Mouse (Mus musculus) ES-E14 (cell line): ENCODE measurements around the gene Nat10. TPM values are rescaled to one million over a fixed set of nuclear protein-coding genes. Genes with fewer than 3 reads are reported as not detected.

Source experiments
- DNase-seq: peaks from one replicate; pipeline ENCODE4 v3.0.0-alpha.2; 2013; ENCODE audit warnings: low read depth, low spot score
- H3K27ac ChIP-seq: 2 replicates; pipeline ENCODE4 v1.5.1; 2012; ENCODE audit warnings: low read depth, mild to moderate bottlenecking, low read length, moderate library complexity, mixed read lengths; ENCODE audit not compliant: poor library complexity, insufficient read depth, severe bottlenecking
- H3K36me3 ChIP-seq: 2 replicates; pipeline ENCODE4 v1.6.1; 2012; ENCODE audit warnings: mild to moderate bottlenecking, low read length, moderate library complexity, mixed read lengths; ENCODE audit not compliant: control insufficient read depth, poor library complexity, insufficient read depth, severe bottlenecking
- H3K4me1 ChIP-seq, 2 experiments: fragments of 150-350 bp in 1 of 2; sonication (generic) in 1 of 2; 2 replicates each; pipeline ENCODE4 v1.6.1; 2012; ENCODE audit warnings: low read length in 2 of 2, mild to moderate bottlenecking in 1 of 2, mixed read lengths in 1 of 2; ENCODE audit not compliant: control insufficient read depth in 2 of 2, insufficient read depth in 2 of 2, poor library complexity in 1 of 2
- H3K4me3 ChIP-seq, 2 experiments: fragments of 150-350 bp in 1 of 2; sonication (generic) in 1 of 2; 2 replicates each; pipeline ENCODE4 v1.5.1; 2012; ENCODE audit warnings: low read length in 2 of 2, low read depth in 1 of 2, mild to moderate bottlenecking in 1 of 2, mixed read lengths in 1 of 2; ENCODE audit not compliant: insufficient read depth in 1 of 2, poor library complexity in 1 of 2, severe bottlenecking in 1 of 2
- H3K9ac ChIP-seq: 2 replicates; pipeline ENCODE4 v1.6.1; 2012; ENCODE audit warnings: low read depth, mild to moderate bottlenecking, low read length, mixed read lengths; ENCODE audit not compliant: poor library complexity, insufficient read depth, severe bottlenecking
- H3K9me3 ChIP-seq: fragments of 150-350 bp; sonication (generic); 2 replicates; pipeline ENCODE4 v1.6.1; 2012; ENCODE audit warnings: low read depth, mild to moderate bottlenecking, low read length; ENCODE audit not compliant: control insufficient read depth, insufficient read depth
- CHD2 ChIP-seq: IDR thresholded peaks from 2 replicates; pipeline ENCODE4 v1.6.1; 2014; ENCODE audit warnings: mild to moderate bottlenecking, low read depth, low read length, inconsistent platforms
- HCFC1 ChIP-seq: IDR thresholded peaks from 2 replicates; pipeline ENCODE4 v1.6.1; 2012; ENCODE audit warnings: low read length, inconsistent platforms, borderline replicate concordance; ENCODE audit not compliant: insufficient read depth
- MAFK ChIP-seq: IDR thresholded peaks from 2 replicates; pipeline ENCODE4 v1.6.1; 2014; ENCODE audit warnings: mild to moderate bottlenecking, low read depth, low read length, inconsistent platforms; ENCODE audit not compliant: insufficient read depth
- ZC3H11A ChIP-seq: IDR thresholded peaks from 2 replicates; pipeline ENCODE4 v1.6.1; 2012; ENCODE audit warnings: low read depth, mild to moderate bottlenecking, inconsistent platforms, low read length, borderline replicate concordance
- ZNF384 ChIP-seq: IDR thresholded peaks from 2 replicates; pipeline ENCODE4 v1.6.1; 2012; ENCODE audit warnings: low read depth, low read length, inconsistent platforms
- in situ Hi-C, 2 experiments: fragments of 600-800 bp; cut with MboI; formaldehyde crosslinking; loops; one replicate each; pipeline ENCODE4 v1.15.1; 2025; ENCODE audit warnings: low sequenced_read_pairs in 2 of 2, inconsistent platforms in 1 of 2; ENCODE audit not compliant: unreplicated experiment in 2 of 2
- total RNA-seq: library from RNA; depleted of rRNA; stranded (reverse); fragments of 300-350 nt; gene quantifications from 2 replicates; pipeline ENCODE4 v1.2.3, GENCODE M21; 2012; rRNA removed

Gene Nat10
- total RNA-seq: 77.0 and 122 TPM in 2 replicates

- TF ChIP-seq ZC3H11A (no peak), HCFC1 (peak; percentile 88), ZNF384 (peak; percentile 90)
- Histone ChIP-seq H3K36me3 (peaks cover 8% of the 10 kb centered on the region), H3K4me1 (no peaks in the 10 kb centered on the region; a peak in 1 of 4 replicates), H3K27ac (peak within 1 kb of the TSS; percentile 83), H3K4me3 (peak within 1 kb of the TSS; percentile 68 to 90), H3K9ac (peak within 1 kb of the TSS; percentile 94), H3K9me3 (no peaks in the 10 kb centered on the region)
- peak; percentile 95 for DNase-seq
- in situ Hi-C loops: no loop called here
Observed at GRCm38 (mm10) chr2:103760906-103761716, at the start of gene Nat10. TSS of gene Nat10 (minus strand) at chr2:103761270.

- H3K4me1 ChIP-seq: no peaks in the 10 kb centered on the region
- no peaks in the 10 kb centered on the region for H3K36me3 ChIP-seq
- peak; percentile 78 for DNase-seq
- peak overlapping the region; percentile 83 to 85 for H3K4me3 ChIP-seq
- TF ChIP-seq HCFC1 (no peak), CHD2 (peak; percentile 70; the same call in 1 of the 2 replicates), ZNF384 (no peak)
- in situ Hi-C loops: no loop called here
- H3K27ac ChIP-seq: peak overlapping the region; percentile 58; the same call in 1 of the 2 replicates
- peak overlapping the region; percentile 93 for H3K9ac ChIP-seq
- H3K9me3 ChIP-seq: no peaks in the 10 kb centered on the region
Observed at GRCm38 (mm10) chr2:103810412-103810811, 49.3 kb upstream of the Nat10 start.

- no peaks in the 10 kb centered on the region for H3K4me1 ChIP-seq
- no peak for TF ChIP-seq HCFC1
- no peak for TF ChIP-seq MAFK
- TF ChIP-seq ZC3H11A: no peak
- no peak for TF ChIP-seq ZNF384
- no peak for TF ChIP-seq CHD2
- H3K9me3 ChIP-seq: no peaks in the 10 kb centered on the region
- no peak for DNase-seq
- H3K4me3 ChIP-seq: no peak overlapping the region
- in situ Hi-C loops: no loop called here
- no peaks in the 10 kb centered on the region for H3K36me3 ChIP-seq
- H3K27ac ChIP-seq: no peak overlapping the region
- no peak overlapping the region for H3K9ac ChIP-seq
Observed at GRCm38 (mm10) chr2:103808466-103808865, 47.4 kb upstream of the Nat10 start.

- H3K4me1 ChIP-seq: no peaks in the 10 kb centered on the region
- H3K36me3 ChIP-seq: no peaks in the 10 kb centered on the region
- no peak overlapping the region for H3K9ac ChIP-seq
- no peaks in the 10 kb centered on the region for H3K9me3 ChIP-seq
- TF ChIP-seq ZC3H11A (no peak), CHD2 (no peak), MAFK (no peak), HCFC1 (no peak), ZNF384 (no peak)
- in situ Hi-C loops: no loop called here
- no peak for DNase-seq
- H3K27ac ChIP-seq: no peak overlapping the region
- H3K4me3 ChIP-seq: no peak overlapping the region
Observed at GRCm38 (mm10) chr2:103803770-103804530, 42.9 kb upstream of the Nat10 start.
